19 mouse cellular contexts compared by ENCODE assay signal in the genomic region with DNA sequence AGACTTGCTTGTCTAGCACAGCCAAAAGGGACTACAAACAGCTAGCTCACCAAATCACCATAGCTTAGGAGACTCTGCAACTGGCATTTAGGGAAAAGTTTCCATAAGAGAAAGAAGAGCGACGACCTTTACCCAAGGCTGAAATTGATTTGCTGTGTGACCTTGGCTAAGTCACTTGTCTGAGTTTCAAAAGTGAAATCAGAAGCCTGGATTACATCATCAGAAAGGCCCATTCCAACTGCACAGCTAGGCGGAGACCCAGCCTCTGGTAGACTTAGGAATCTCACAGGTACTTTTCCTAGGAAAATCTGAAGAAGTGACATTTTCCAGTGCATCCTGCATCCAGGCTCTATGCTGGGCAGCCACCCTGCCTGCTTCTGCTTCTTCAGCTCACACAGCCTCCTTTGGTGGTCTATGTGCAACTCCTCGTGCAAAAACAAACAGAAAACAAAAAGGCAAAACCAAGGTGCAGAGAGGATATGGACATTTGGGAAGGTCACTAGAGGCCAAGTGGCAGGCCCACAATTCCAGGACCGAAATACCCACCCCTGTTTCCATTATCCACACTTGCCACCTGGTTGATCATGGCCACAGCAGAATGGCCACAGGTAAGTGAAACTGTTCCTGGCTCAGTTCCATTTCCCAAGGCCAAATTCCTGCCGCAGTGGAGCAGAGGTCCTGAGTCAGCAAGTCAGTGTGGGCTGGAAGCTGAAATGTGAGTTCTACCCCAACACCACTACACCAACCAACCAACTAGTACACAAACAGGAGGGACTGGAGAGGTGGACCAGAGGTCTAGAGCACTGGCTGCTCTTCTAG. TPM values are rescaled to one million over a fixed set of nuclear protein-coding genes. Genes with fewer than 3 reads are reported as not detected.
DNase-seq lines count a peak whose midpoint lies in the region; ATAC-seq lines count a peak whose summit lies in the region.
"Had no signal": no experiment of that assay in that cellular context is flagged by ENCODE, and none has a peak within 500 bp of the region (broad histone marks: within the 10 kb centered on the region; RNA-seq: fewer than 3 reads in every experiment).

No protein-coding gene starts in this region.

- H3K4me2 ChIP-seq in kidney, embryonic 14.5 days (replicated peaks; ENCODE audit: low read depth, low read length) = no peak overlapping the region
- H3K4me2 ChIP-seq: embryonic facial prominence, embryonic 15.5 days; forebrain, embryonic 12.5 days; heart, embryonic 15.5 days had no signal

- 76% methylated on average over 6 of the region's 6 CpGs for WGBS in kidney, embryonic 14.5 days

- ATAC-seq in kidney, embryonic 14.5 days (ENCODE audit: low FRiP score, low TSS enrichment) = no peak
- ATAC-seq in cerebellum, adult (ENCODE audit: insufficient number of reproducible peaks, low FRiP score, low TSS enrichment) = no peak
- ATAC-seq: Patski had no signal

- H3K27ac ChIP-seq in kidney, embryonic 14.5 days (ENCODE audit: low read depth, low read length) = no peak overlapping the region
- H3K27ac ChIP-seq: embryonic facial prominence, embryonic 15.5 days; forebrain, embryonic 12.5 days; heart, embryonic 15.5 days; hindbrain, embryonic 10.5 days; liver, embryonic 14.5 days had no signal

- H3K27me3 ChIP-seq in kidney, embryonic 14.5 days (ENCODE audit: control insufficient read depth, insufficient read depth, low read length) = no peaks in the 10 kb centered on the region
- H3K27me3 ChIP-seq: Patski had no signal

- H3K9me3 ChIP-seq in kidney, embryonic 14.5 days (ENCODE audit: control insufficient read depth, low read length) = no peaks in the 10 kb centered on the region
- H3K9me3 ChIP-seq: embryonic facial prominence, embryonic 15.5 days; forebrain, embryonic 12.5 days; heart, embryonic 15.5 days; hindbrain, embryonic 10.5 days; megakaryocyte, embryonic 14.5 days had no signal

- DNase-seq in kidney, adult 11 months = peak; percentile 85
- peak; percentile 12 for DNase-seq in ES-CJ7 (ENCODE audit: low read depth, low spot score)
- DNase-seq in adrenal gland, postnatal 36 days = peak; percentile 73 to 74
- DNase-seq in kidney, postnatal 36 days = peak; percentile 80 to 83
- DNase-seq in heart, adult 18-20 months = no peak
- DNase-seq in yolk sac, embryonic 10.5 days (ENCODE audit: low spot score) = no peak
- DNase-seq: cerebellum, adult 9-10 months; heart, adult 11 months; right cerebral cortex, postnatal 4 days; thymus, adult 2 months had no signal

- H3K4me3 ChIP-seq in kidney, embryonic 14.5 days (ENCODE audit: low read length) = no peak overlapping the region
- H3K4me3 ChIP-seq: embryonic facial prominence, embryonic 15.5 days; forebrain, embryonic 12.5 days; heart, embryonic 15.5 days; hindbrain, embryonic 10.5 days; megakaryocyte, embryonic 14.5 days had no signal

- peaks cover 16% of the 10 kb centered on the region; the same call in 1 of the 2 replicates for H3K4me1 ChIP-seq in kidney, embryonic 14.5 days (ENCODE audit: control insufficient read depth, insufficient read depth, low read length)

- H3K36me3 ChIP-seq in kidney, embryonic 14.5 days (ENCODE audit: control insufficient read depth, insufficient read depth, low read length) = no peaks in the 10 kb centered on the region
- H3K36me3 ChIP-seq: embryonic facial prominence, embryonic 15.5 days; forebrain, embryonic 12.5 days; heart, embryonic 15.5 days; hindbrain, embryonic 10.5 days had no signal

- H3K9ac ChIP-seq in kidney, embryonic 14.5 days (ENCODE audit: low read depth, low read length) = no peak overlapping the region
- H3K9ac ChIP-seq: embryonic facial prominence, embryonic 15.5 days; forebrain, embryonic 12.5 days; heart, embryonic 15.5 days; liver, embryonic 14.5 days had no signal

RNA-seq across cellular contexts. Expression of gene Wwc1, which starts 5.5 kb away (rescaled TPM):
- polyA plus RNA-seq in kidney, embryonic 14.5 days (2014; fragmentation: Nextera tagmentation; extraction: Ambion mirVana) = 5.0 and 9.5 TPM in 2 replicates
- total RNA-seq in adrenal gland, postnatal 36 days (2021) = 10 to 100 TPM; 84.6 to 89.9 TPM
- total RNA-seq in heart, adult 18-20 months (2021) = 1 to 10 TPM; 1.4 to 2.0 TPM

Comparison
In these comparisons a context has a peak if more than half of its experiments do, and no peak if none do; other contexts are left out.
1. DNase-seq: peak in kidney, adult 11 months (single experiment), ES-CJ7 (single experiment), adrenal gland, postnatal 36 days (2 of 2) and kidney, postnatal 36 days (2 of 2); none in heart, adult 18-20 months (0 of 2) and yolk sac, embryonic 10.5 days (single experiment).
2. RNA of gene Wwc1, which starts 5.5 kb away (total RNA-seq): 84.6 to 89.9 TPM in adrenal gland, postnatal 36 days; 1.4 to 2.0 TPM in heart, adult 18-20 months; every median in the first group is over 10 times any median in the second.